In the genomic region with DNA sequence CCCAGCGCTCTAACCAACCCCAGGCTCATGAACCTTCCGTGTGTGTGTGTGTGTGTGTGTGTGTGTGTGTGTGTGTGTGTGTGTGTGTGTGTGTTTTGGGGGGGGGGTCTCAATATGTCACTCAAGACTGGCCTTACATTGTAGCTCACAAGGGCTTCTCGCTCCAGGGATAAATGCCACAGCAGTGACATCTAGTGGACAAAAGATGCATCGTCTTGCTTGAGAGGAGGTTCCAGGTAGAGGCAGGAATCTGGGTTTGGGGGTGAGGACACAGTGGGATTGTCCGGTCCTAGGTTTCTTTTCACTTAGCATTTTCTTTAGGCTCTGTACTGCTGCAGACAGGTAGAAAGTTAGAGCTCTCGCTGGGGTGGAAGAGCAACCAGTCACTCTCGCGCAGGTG, we compare ENCODE assay signal across 9 mouse cellular contexts.
DNase-seq lines count a peak whose midpoint lies in the region; ATAC-seq and TF ChIP-seq lines count a peak whose summit lies in the region.
"Had no signal": no experiment of that assay in that cellular context is flagged by ENCODE, and none has a peak within 500 bp of the region (broad histone marks: within the 10 kb centered on the region; RNA-seq: fewer than 3 reads in every experiment).

No protein-coding gene starts in this region.

- TF ChIP-seq EP300 in MEL (IDR thresholded peaks at IDR 0.05; ENCODE audit: low read depth in 1 of 2, low read length in 2 of 2) = no peak

- no peak overlapping the region for H3K4me3 ChIP-seq in MEL (ENCODE audit: control insufficient read depth in 1 of 2, insufficient read depth in 1 of 2, low read depth in 2 of 2, low read length in 2 of 2)
- H3K4me3 ChIP-seq in limb, embryonic 11.5 days (ENCODE audit: low read depth, low read length) = no peak overlapping the region
- H3K4me3 ChIP-seq in olfactory bulb, adult 2 months (ENCODE audit: insufficient read depth, low read depth, low read length) = no peak overlapping the region
- H3K4me3 ChIP-seq: myocyte had no signal

- no peaks in the 10 kb centered on the region for H3K4me1 ChIP-seq in MEL (ENCODE audit: control insufficient read depth in 1 of 2, insufficient read depth in 2 of 2, low read length in 2 of 2)
- no peaks in the 10 kb centered on the region for H3K4me1 ChIP-seq in limb, embryonic 11.5 days (ENCODE audit: control insufficient read depth, insufficient read depth, low read length)
- peaks cover 4% of the 10 kb centered on the region; the same call in 1 of the 2 replicates for H3K4me1 ChIP-seq in olfactory bulb, adult 2 months (ENCODE audit: control insufficient read depth, insufficient read depth, low read length)

- no peaks in the 10 kb centered on the region for H3K9me3 ChIP-seq in MEL (replicated peaks; ENCODE audit: insufficient read depth, low read length)
- H3K9me3 ChIP-seq in limb, embryonic 11.5 days (ENCODE audit: control insufficient read depth, low read length) = no peaks in the 10 kb centered on the region

- no peaks in the 10 kb centered on the region for H3K36me3 ChIP-seq in MEL (ENCODE audit: control insufficient read depth in 1 of 2, insufficient read depth in 2 of 2, low read length in 2 of 2)
- H3K36me3 ChIP-seq in limb, embryonic 11.5 days (ENCODE audit: control insufficient read depth, insufficient read depth, low read length) = no peaks in the 10 kb centered on the region

- H3K9ac ChIP-seq in MEL (ENCODE audit: control insufficient read depth, low read depth, low read length, poor library complexity, severe bottlenecking) = no peak overlapping the region
- no peak overlapping the region for H3K9ac ChIP-seq in limb, embryonic 11.5 days (ENCODE audit: low read length)

- no peak for ATAC-seq in limb, embryonic 11.5 days (ENCODE audit: insufficient number of reproducible peaks, low FRiP score, low TSS enrichment, low read depth)

- H3K79me2 ChIP-seq in MEL (ENCODE audit: control insufficient read depth, insufficient read depth, low read length, poor library complexity) = no peaks in the 10 kb centered on the region

- peak; percentile 65 to 73 (median 67) for TF ChIP-seq CTCF in MEL (IDR thresholded peaks at IDR 0.05 in 2 of 3, conservative IDR thresholded peaks at IDR 0.05 in 1 of 3; ENCODE audit: control insufficient read depth in 1 of 3, insufficient read depth in 1 of 3, low read depth in 2 of 3, low read length in 3 of 3, poor library complexity in 1 of 3, severe bottlenecking in 1 of 3)
- 0 out of 2 replicates have a peak, but pooled peaks have one; percentile 34 for TF ChIP-seq CTCF in olfactory bulb, adult 2 months (IDR thresholded peaks at IDR 0.05; ENCODE audit: insufficient read depth, low read depth, low read length)

- 27% methylated on average over 8 of the region's 8 CpGs for WGBS in limb, embryonic 11.5 days
- WGBS in olfactory bulb, adult 2 months = 34% methylated on average over 8 of the region's 8 CpGs

- no peak overlapping the region for H3K27ac ChIP-seq in MEL (ENCODE audit: control insufficient read depth, low read depth, low read length)
- no peak overlapping the region for H3K27ac ChIP-seq in limb, embryonic 11.5 days (replicated peaks; ENCODE audit: low read depth, low read length)
- H3K27ac ChIP-seq in olfactory bulb, adult 2 months (ENCODE audit: insufficient read depth, low read depth, low read length) = no peak overlapping the region

- no peak for TF ChIP-seq POLR2A in MEL (IDR thresholded peaks at IDR 0.05; ENCODE audit: control insufficient read depth in 1 of 2, insufficient read depth in 1 of 2, low read depth in 1 of 2, low read length in 2 of 2, poor library complexity in 1 of 2)
- no peak for TF ChIP-seq POLR2A in olfactory bulb, adult 2 months (IDR thresholded peaks at IDR 0.05; ENCODE audit: insufficient read depth, low read depth, low read length)

- H3K27me3 ChIP-seq in MEL (ENCODE audit: control insufficient read depth in 1 of 2, insufficient read depth in 2 of 2, low read length in 2 of 2) = no peaks in the 10 kb centered on the region
- no peaks in the 10 kb centered on the region for H3K27me3 ChIP-seq in limb, embryonic 11.5 days (ENCODE audit: control insufficient read depth, insufficient read depth, low read length)

- H3K4me2 ChIP-seq in limb, embryonic 11.5 days (ENCODE audit: low read depth, severe bottlenecking) = no peak overlapping the region

- peak; percentile 41 for DNase-seq in layer of hippocampus, adult 11-12 months (ENCODE audit: low spot score)
- no peak for DNase-seq in layer of hippocampus, adult 9-11 months
- peak; percentile 46 for DNase-seq in MEL (ENCODE audit: low read depth, low spot score)
- DNase-seq in brain, adult 2 months (ENCODE audit: low read depth, low spot score) = peak; percentile 78
- DNase-seq in forelimb bud, embryonic 11.5 days (ENCODE audit: low read depth, low spot score) = peak; percentile 69
- DNase-seq in limb, embryonic 11.5 days (ENCODE audit: low spot score) = peak; percentile 81
- DNase-seq in ovary, postnatal 10 days (ENCODE audit: low spot score) = no peak

- peak; percentile 63 for TF ChIP-seq RAD21 in MEL (IDR thresholded peaks at IDR 0.05; ENCODE audit: low read depth, low read length)

TF ChIP-seq in MEL, 35 proteins besides CTCF, POLR2A, EP300 and RAD21:
- TF ChIP-seq ZC3H11A (IDR thresholded peaks at IDR 0.05; ENCODE audit: low read depth, low read length) (peak; percentile 29; the same call in 1 of the 2 replicates), ZNF384 (IDR thresholded peaks at IDR 0.05; ENCODE audit: low read depth, low read length) (no peak), SMC3 (IDR thresholded peaks at IDR 0.05; ENCODE audit: low read depth, low read length) (peak; percentile 53), GABPA (IDR thresholded peaks at IDR 0.05; ENCODE audit: low read depth, low read length) (no peak)

Comparison
In these comparisons a context has a peak if more than half of its experiments do, and no peak if none do; other contexts are left out.
1. DNase-seq: peak in layer of hippocampus, adult 11-12 months (single experiment), MEL (single experiment), brain, adult 2 months (single experiment), forelimb bud, embryonic 11.5 days (single experiment) and limb, embryonic 11.5 days (single experiment); none in layer of hippocampus, adult 9-11 months (single experiment) and ovary, postnatal 10 days (single experiment).